Mouse (Mus musculus) common myeloid progenitor, adult 5-6 weeks (primary cell): ENCODE results near the gene Mbd6. TPM values are rescaled to one million over a fixed set of nuclear protein-coding genes. Genes with fewer than 3 reads are reported as not detected.

Source experiments
- ATAC-seq: replicated peaks from 2 replicates; pipeline ENCODE4 v1.8.0; 2016; ENCODE audit warnings: low read depth, mild to moderate bottlenecking, moderate TSS enrichment, inconsistent platforms; ENCODE audit not compliant: poor library complexity, severe bottlenecking
- total RNA-seq: library from RNA; stranded (forward); fragments of 200-1000, 187-1606 nt; gene quantifications from 2 replicates; pipeline ENCODE4 v1.2.3, GENCODE M21; 2017

Gene Mbd6
- total RNA-seq, 1 experiment from 2014 or later = 8.7 TPM

DNA sequence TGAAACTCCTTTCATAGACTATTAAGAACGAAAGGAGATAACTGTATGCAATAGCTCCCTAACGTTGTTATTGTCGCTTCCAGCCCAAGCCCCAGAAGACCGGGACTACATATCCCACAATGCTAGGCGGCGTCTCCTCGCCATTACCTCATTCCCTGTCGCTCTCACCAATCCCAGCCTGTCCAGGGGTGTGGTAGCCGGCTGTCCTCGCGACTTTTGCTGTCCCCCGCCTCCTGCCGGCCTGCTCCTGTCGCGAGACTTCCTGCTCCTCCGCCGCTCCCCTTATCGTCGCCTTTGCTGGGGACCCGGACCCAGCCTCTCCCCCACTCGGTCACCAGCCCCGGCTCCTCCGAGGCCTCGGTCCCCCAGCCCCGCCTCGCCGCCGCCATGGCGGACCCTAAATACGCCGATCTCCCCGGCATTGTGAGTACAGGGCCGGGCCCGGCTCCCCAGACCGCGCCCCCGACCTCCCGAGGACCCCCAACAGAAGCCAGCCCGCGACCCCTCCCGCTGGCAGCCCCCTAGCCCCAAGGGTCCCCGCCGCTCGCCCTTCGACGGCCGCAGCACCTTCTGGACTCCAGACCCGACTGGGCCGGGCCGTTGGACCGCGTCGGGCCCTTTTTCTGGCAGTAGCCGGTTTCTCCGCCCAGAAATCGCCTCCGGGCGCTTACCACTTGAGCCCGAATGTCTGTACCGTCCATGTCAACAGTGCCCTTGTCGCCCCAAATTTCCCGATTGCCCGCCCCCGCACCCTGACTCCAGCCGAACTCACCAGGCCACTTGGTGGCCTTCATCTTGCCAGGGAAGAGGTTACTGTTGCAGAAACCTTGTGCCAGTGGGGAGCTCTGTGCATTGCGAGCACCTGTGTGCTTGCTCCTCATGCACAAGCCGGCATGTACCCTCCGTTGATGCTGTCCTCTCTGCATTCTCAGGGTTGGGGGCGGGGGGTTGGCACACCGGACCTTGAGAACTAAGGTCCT lies 22.4 kb downstream of the Mbd6 start, which contains the start of gene Dctn2:
TSS of gene Dctn2 (plus strand) at position 257 of the 980 bp plus-strand sequence.
- peak; percentile 97 for ATAC-seq

DNA sequence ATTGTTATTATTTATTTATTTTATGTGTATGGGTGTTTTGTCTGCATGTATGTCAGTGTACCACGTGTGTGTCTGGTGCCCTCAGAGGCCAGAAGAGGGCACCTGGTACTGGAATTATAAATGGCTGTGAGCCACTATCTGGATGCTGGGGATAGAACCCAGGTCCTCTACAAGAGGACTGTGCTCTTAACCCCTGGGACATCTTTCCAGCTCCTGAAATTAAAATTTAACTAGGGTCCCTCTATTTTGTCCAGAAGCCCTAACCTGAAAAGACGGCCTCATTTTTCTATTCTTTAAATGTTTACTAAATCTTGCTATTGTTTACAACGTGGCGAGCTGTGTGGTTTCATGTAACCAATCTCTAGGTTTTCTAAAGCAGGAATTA lies 23.1 kb downstream of the Mbd6 start:
- ATAC-seq = 0 out of 2 replicates have a peak, but pooled peaks have one; percentile 20

DNA sequence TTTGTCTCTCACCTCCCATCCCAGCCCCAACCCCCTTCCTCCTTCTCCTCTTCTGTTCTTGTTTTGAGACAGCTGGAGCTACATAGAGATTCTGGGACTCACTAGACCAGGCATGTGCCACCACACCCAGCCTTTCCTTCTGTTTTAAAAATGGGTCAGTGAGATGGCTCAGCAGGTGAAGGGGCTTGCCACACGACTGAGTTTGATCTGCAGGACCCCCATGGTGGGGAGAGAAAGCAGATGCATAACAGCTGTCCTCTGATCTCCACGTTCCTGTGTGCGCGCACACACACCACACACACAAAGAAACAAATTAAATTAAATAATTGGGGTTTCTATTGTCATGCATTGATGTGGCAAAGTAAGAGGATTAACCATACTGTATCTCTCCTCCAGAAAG lies 23.8 kb downstream of the Mbd6 start:
- no peak for ATAC-seq

DNA sequence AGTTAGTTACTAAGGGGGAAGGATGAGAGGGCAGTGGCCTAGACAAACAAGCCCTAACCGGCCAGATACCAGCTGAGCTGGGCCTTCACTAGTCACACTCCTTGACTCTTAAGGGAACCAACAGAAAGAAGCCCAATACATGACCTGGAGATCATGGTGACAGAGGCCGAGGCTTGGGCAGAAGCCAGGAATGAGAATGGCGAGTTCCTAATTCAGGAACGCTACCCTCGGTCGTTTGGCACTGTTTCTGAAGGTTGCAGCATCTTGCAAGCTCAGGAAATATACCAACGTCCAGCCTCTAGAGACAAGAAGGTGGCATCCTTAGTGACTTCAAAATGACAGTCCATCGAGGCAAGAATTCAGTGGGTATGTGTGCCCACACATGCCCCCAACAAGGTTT lies 24.5 kb downstream of the Mbd6 start:
- no peak for ATAC-seq

DNA sequence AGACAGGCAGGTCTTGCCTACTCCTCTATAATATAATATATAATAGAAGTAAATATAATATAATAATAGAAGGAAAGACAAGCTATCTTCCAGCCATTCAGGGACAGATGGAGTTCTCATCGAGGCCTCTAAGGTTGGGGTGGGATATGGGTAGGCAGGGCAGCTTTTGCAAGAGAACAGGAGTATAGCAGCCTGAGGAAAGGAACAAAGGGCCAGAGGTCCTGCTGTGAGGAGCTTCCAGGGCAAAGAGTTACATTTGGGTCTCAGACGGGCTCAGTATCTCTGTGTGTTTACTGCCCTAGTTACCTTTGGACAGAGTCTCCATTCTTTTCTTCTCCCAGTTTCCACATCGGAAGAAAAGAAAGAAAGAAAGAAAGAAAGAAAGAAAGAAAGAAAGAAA lies 25.2 kb downstream of the Mbd6 start:
- ATAC-seq = no peak

DNA sequence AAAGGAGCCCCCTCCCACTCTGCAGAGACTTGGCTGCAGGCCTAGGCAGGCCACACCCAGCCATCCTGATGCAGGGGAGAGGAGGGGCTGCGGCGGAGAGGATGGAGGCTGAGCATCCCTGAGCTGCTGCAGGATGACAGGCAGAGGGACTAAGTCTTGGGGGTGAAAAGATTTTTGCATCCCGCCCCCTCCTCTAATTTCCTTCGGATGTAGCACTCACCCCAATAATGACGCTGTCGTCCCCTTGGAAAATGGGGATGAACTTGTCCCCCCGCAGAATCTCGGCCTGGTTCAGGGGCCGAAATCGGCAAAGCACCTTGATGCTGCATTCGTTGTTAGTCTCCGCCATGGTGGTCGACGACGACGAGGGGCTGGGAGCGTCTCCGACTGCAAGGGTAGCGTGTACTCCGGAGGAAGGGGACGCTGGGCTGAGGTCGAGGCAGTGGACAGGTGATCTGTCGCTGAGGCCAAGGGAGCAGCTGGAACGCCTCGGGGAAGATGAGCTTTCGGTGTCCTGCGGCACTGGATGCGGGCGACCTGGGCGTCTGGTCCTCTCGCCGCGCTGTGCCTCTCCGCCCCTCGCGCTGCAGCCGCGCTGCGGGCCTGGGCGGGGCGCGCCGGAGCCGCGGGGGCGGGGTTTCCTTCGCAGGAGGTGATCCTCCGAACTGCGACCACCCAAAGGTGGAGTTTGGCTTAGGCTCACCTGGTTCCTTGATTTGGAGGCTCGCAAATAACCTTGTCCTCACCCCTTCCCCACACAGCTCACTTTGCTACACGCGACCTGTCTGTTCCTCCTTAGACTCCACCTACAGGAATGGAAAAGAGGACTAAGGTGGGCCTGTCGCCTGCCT lies 26.0 kb downstream of the Mbd6 start, which contains the start of gene Kif5a:
TSS of gene Kif5a (minus strand) at position 801 of the 851 bp plus-strand sequence.
- ATAC-seq = no peak

DNA sequence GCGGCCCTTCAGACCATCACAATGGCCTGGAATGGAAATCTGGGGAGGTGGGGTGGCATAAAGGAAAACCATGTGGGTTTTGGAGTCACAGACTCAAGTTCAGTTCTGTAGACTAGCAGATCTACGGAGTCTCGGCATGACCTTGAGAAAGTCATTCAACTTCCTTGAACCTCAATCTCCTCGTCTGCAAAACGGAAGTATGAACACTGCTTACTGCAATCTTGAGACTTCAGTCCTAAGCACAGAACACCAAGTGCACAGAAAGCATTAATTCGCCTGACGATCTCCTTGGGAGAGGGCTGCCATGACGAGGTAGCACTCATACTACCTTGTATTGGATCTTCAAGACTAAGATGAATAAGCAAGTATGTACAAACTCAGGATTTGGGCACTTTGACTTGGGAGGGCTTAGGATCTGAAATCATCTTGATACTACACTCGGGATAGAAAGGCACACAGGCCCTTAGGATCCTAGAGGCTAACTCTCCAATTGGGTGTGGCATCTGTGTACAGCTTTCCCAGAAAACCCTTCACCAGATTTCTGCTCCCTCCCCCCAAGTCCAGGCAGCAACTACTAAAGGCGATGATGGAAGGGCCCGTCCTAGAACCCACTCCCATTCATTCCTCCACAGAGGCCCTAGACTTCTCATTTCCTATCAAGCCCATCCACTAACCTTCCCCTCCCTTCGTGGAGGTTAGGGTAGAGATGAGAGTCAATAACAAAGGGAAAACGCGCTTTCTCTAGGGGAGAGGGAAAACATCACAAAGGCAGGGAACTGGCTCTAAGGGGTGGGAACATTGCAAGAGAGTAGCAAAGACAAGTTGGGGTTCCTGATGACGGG lies 26.9 kb downstream of the Mbd6 start:
- ATAC-seq = no peak

DNA sequence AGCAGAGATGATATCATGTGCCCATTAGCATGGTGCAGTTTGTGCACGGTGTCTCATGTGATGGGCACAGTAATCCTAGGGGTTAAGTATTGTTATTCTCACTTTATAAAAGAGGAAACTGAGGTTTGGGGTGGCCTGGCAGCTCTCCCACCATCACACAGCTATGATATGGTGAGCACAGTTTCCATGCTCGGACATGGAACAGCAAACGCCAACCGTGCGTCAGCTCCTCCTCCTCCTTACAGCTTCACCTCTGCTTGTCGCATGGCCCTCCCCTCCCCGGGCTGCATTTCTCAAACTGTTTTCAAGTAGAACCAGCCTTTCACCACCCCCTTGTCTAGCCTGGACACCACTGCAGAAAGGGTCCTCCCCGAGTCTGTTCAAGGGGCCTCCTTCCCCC lies 30.3 kb downstream of the Mbd6 start:
- ATAC-seq = peak; percentile 57

DNA sequence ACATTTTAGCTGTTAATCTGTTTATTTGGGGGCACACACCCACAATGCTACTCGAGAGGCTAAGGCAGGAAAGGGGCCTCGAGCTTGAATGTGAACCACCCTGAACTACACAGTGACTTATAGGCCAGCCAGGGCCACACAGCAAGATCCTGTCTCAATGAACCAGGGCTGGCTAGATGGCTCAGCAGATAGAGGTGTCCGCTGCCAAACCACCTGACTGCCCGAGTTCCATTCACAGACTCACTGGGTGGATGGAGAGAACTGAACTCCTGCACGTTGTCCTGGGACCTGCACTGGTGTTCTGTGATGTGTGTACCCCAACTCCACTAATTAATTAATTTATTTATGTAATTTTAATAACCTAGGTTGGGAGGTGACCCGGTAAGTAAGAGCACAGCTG lies 31.0 kb downstream of the Mbd6 start:
- no peak for ATAC-seq

DNA sequence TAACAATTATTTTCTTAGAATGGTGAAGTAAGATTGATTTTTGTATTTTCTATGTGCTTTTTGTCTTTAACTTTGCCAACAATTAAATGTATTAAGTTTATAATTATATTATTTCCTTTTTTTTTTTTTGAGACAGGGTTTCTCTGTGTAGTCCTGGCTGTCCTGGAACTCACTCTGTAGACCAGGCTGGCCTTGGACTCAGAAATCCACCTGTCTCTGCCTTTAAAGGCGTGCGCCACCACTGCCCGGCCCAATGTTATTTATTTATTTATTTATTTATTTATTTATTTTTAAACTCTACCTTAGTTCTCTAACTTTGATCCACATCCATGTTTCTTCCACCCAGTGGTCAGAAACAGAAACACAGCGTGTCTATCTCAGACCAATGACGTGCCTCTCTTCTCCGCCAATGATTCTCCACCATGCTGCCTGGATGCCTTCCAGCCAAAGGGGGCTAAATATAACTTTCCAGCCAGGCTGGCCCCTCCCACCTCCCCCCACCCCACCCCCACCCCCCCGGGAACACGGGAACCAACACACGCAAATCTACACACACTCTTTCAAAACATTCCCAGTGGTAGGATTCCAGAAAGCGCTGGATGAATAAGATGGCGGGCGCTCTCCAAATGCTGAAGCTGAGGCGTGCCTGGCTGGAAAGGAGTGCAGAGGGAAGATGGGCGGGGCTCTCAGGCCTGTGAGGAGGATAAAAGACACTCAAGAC lies 33.0 kb downstream of the Mbd6 start:
- ATAC-seq = peak; percentile 55; the same call in 1 of the 2 replicates

DNA sequence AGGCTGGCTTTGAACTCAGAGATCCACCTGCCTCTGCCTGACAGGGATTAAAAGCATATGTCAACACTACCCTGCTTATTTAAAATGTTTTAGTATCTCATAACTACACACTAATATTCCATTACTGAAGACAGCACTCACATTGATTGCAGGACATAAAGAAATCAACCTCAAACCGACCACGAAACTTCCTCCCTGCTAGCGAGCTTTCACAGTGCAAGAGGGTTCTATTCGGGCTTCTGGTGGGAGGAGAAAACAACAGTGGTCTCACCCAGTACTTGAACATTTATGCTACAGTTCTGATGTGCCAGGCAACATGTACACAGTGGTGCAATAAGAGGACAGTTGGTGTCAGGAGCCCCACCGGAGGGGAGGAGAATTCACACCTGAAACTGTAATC lies 38.0 kb downstream of the Mbd6 start:
- peak; percentile 69; the same call in 1 of the 2 replicates for ATAC-seq

DNA sequence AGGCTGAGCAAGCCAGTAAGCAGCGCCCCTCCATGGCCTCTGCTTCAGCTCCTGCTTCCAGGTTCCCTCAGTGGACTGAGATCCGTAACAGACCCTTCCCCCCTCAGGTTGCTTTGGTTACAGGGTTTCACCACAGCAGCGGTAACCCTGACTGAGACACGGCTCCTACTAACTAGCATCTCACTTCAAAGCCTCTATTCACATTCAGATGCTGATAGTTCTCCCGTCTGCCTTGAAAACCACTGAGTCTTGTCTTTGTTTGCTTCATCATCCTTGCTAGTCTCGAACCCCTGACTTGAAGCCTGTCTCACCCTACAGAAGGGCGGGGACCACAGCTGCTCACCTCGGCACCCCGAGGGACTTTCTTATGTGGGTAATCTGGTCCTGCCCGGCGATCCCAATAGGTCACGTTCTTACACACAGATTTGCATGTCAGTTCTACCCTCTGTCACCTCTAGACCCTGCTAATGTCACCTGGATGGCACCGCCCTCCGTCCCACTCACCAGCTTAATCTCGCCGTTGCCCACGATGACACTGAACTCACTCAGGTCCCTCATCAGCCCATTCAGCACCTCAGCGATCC lies 50.5 kb downstream of the Mbd6 start:
- ATAC-seq = no peak

DNA sequence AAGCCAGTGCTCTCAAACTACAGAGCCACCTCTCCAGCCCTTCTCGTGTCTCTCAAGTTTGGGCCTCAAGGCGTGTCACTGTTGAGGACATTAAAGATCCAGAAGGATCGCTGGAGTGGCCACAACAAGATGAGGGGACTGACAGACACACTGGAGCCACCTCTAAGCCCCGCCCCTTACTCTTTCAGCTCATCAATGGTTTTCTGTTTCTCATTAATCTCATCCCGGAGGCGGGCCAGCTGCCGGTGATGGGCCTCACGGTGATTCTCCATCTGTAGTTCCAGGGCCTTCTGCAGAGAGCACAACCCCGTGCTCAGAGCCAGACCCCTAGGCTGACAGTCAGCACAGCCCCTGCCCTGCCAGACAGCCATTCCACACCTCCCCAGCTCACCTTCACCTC lies 52.3 kb downstream of the Mbd6 start:
- no peak for ATAC-seq

DNA sequence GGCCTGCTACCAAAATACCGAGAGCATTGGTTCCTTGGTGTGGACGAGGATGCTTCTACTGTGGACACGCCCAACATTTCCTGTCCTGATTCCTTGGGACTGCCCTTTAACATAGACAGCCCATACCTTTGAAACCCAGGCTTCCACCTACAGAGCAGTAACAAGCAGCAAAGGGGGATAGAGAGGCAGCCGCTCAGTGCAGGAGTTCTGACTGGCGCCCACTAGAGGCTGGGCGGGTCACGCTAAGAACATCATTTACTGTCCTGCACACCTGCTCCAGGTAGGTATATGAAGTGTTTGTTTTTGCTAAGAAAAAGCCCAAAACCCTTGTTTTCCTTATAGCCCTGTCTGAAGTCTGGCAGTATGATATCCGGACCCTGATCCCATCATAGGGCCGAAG lies 55.7 kb downstream of the Mbd6 start:
- no peak for ATAC-seq

Other genes with a start within 250 kb of the Mbd6 start
- 27.4 and 28.0 TPM in 2 replicates for gene Mettl1, start 247.6 kb downstream of the Mbd6 start, total RNA-seq
- not detected in 2 replicates for gene Eef1akmt3, start 247.5 kb downstream of the Mbd6 start, total RNA-seq
- gene Cyp27b1, start 240.8 kb downstream of the Mbd6 start, total RNA-seq = 0.14 TPM in 1 of 2 replicates, not detected in the other
- 0.23 TPM in 1 of 2 replicates, not detected in the other for gene March9, start 228.8 kb downstream of the Mbd6 start, total RNA-seq
- gene Cdk4, start 225.5 kb downstream of the Mbd6 start, total RNA-seq = 723 and 923 TPM in 2 replicates
- 49.9 and 62.2 TPM in 2 replicates for gene Tspan31, start 218.8 kb downstream of the Mbd6 start, total RNA-seq
- 40.8 and 56.1 TPM in 2 replicates for gene Agap2, start 213.7 kb downstream of the Mbd6 start, total RNA-seq
- gene Os9, start 167.9 kb downstream of the Mbd6 start, total RNA-seq = 159 TPM in 2 replicates
- gene B4galnt1, start 123.8 kb downstream of the Mbd6 start, total RNA-seq = 56.5 TPM in 2 replicates
- 0.78 and 1.0 TPM in 2 replicates for gene Slc26a10, start 108.4 kb downstream of the Mbd6 start, total RNA-seq
- gene Arhgef25, start 98.9 kb downstream of the Mbd6 start, total RNA-seq = 9.7 and 16.4 TPM in 2 replicates
- gene Dtx3, start 93.3 kb downstream of the Mbd6 start, total RNA-seq = 29.7 and 36.7 TPM in 2 replicates
- gene Pip4k2c, start 77.4 kb downstream of the Mbd6 start, total RNA-seq = 15.7 and 18.7 TPM in 2 replicates
- 0.23 and 0.34 TPM in 2 replicates for gene Kif5a, start 25.7 kb downstream of the Mbd6 start, total RNA-seq
- 88.5 and 108 TPM in 2 replicates for gene Dctn2, start 22.6 kb downstream of the Mbd6 start, total RNA-seq
- 181 and 187 TPM in 2 replicates for gene Mars, start 22.8 kb upstream of the Mbd6 start, total RNA-seq
- gene Arhgap9, start 32.9 kb upstream of the Mbd6 start, total RNA-seq = 13.6 and 24.3 TPM in 2 replicates
- gene Gli1, start 53.0 kb upstream of the Mbd6 start, total RNA-seq = not detected in 2 replicates
- not detected in 2 replicates for gene Inhbe, start 65.4 kb upstream of the Mbd6 start, total RNA-seq
- not detected in 2 replicates for gene Inhbc, start 81.4 kb upstream of the Mbd6 start, total RNA-seq
- 46.5 and 126 TPM in 2 replicates for gene R3hdm2, start 91.3 kb upstream of the Mbd6 start, total RNA-seq
- gene Stac3, start 212.7 kb upstream of the Mbd6 start, total RNA-seq = not detected in 2 replicates
- not detected in 2 replicates for gene Ndufa4l2, start 225.9 kb upstream of the Mbd6 start, total RNA-seq
- 115 and 119 TPM in 2 replicates for gene Shmt2, start 233.4 kb upstream of the Mbd6 start, total RNA-seq
- not detected in 2 replicates for gene Nxph4, start 245.5 kb upstream of the Mbd6 start, total RNA-seq